Mouse (Mus musculus) cortical plate, adult 2 months (tissue): ENCODE measurements at regions not wholly inside any gene's neighbourhood (a gene's known extent, or its start where the extent isn't known, plus 50 kb on each side); places are given as distances from the start of the nearest gene placed in this dataset.

Source experiments
- CTCF ChIP-seq: fragments of 200-500 bp; IDR thresholded peaks from 2 replicates; pipeline ENCODE4 v1.5.1; 2011; ENCODE audit warnings: mild to moderate bottlenecking, control low read depth, low read length; ENCODE audit not compliant: insufficient read depth; ENCODE audit errors: extremely low read depth
- POLR2A ChIP-seq: fragments of 200-500 bp; IDR thresholded peaks from 2 replicates; pipeline ENCODE4 v1.6.1; 2011; ENCODE audit warnings: mild to moderate bottlenecking, low read length, control low read depth; ENCODE audit not compliant: insufficient read depth; ENCODE audit errors: extremely low read depth

- TF ChIP-seq CTCF (no peak), POLR2A (no peak)
These were observed 197.6 kb downstream of the Srek1 start for GRCm38 (mm10) chr13:103576856-103577255.
